Mouse (Mus musculus) c-Kit-positive CD71-negative TER-119-negative erythroid progenitor cells, embryonic 14.5 days (primary cell): ENCODE results near the gene Elob.
A peak's percentile ranks its signal among the peaks of the same experiment; 100 is the strongest.

Source experiments
- DNase-seq: peaks from one replicate; pipeline ENCODE4 v3.0.0-alpha.2; 2013; ENCODE audit warnings: low read depth

The Elob gene

GRCm38 (mm10) chr17:23823614-23824013 lies 5.3 kb downstream of the Elob start:
- DNase-seq: no peak

GRCm38 (mm10) chr17:23823018-23823417 lies 5.9 kb downstream of the Elob start:
- DNase-seq: no peak

- no peak for DNase-seq
These were observed 6.8 kb downstream of the Elob start for GRCm38 (mm10) chr17:23822094-23822493.

GRCm38 (mm10) chr17:23820731-23821130 lies 8.2 kb downstream of the Elob start:
- DNase-seq: no peak

- DNase-seq: no peak
These were observed 9.7 kb downstream of the Elob start for GRCm38 (mm10) chr17:23819235-23819634.

GRCm38 (mm10) chr17:23818579-23818978 lies 10.4 kb downstream of the Elob start:
- no peak for DNase-seq

- DNase-seq: no peak
These were observed 13.3 kb downstream of the Elob start for GRCm38 (mm10) chr17:23815641-23816040.

- no peak for DNase-seq
These were observed 21.0 kb downstream of the Elob start for GRCm38 (mm10) chr17:23807918-23808317.

- no peak for DNase-seq
These were observed 22.1 kb downstream of the Elob start for GRCm38 (mm10) chr17:23806867-23807266.

GRCm38 (mm10) chr17:23804426-23805085 lies 24.4 kb downstream of the Elob start:
- DNase-seq: no peak

- DNase-seq: peak; percentile 69
These were observed 25.4 kb downstream of the Elob start for GRCm38 (mm10) chr17:23803366-23804041.

GRCm38 (mm10) chr17:23802746-23803365 lies 26.1 kb downstream of the Elob start:
- peak; percentile 96 for DNase-seq

- no peak for DNase-seq
These were observed 27.3 kb downstream of the Elob start for GRCm38 (mm10) chr17:23801627-23802026.

GRCm38 (mm10) chr17:23797316-23797715 lies 31.6 kb downstream of the Elob start:
- no peak for DNase-seq

- DNase-seq: no peak
These were observed 33.6 kb downstream of the Elob start for GRCm38 (mm10) chr17:23795323-23795722.

GRCm38 (mm10) chr17:23791079-23791357 lies 37.9 kb downstream of the Elob start:
- no peak for DNase-seq

GRCm38 (mm10) chr17:23790269-23791078 lies 38.5 kb downstream of the Elob start, which contains the start of gene Srrm2:
Srrm2 (plus strand) TSS chr17:23790532.
- DNase-seq: no peak

- no peak for DNase-seq
These were observed 39.1 kb downstream of the Elob start for GRCm38 (mm10) chr17:23789749-23790268.

- DNase-seq: no peak
These were observed 40.0 kb downstream of the Elob start for GRCm38 (mm10) chr17:23788973-23789372.

GRCm38 (mm10) chr17:23786510-23786931 lies 42.4 kb downstream of the Elob start:
- DNase-seq: no peak

- peak; percentile 70 for DNase-seq
These were observed 43.1 kb downstream of the Elob start, which contains the start of gene Flywch2 for GRCm38 (mm10) chr17:23785561-23786471. Flywch2 (minus strand) TSS chr17:23786081.
